Mouse (Mus musculus) thymus, adult 2 months (tissue): Measurements from ENCODE around the gene Btbd35f25.

Experiments used
- CTCF ChIP-seq: fragments of 200-500 bp; IDR thresholded peaks from 2 replicates; pipeline ENCODE4 v1.5.1; 2012; ENCODE audit warnings: mild to moderate bottlenecking, control low read depth, low read length, moderate library complexity, borderline replicate concordance; ENCODE audit not compliant: control insufficient read depth, poor library complexity, insufficient read depth; ENCODE audit errors: extremely low read depth
- POLR2A ChIP-seq: fragments of 200-500 bp; IDR thresholded peaks from 2 replicates; pipeline ENCODE4 v1.6.1; 2012; ENCODE audit warnings: mild to moderate bottlenecking, low read length, control low read depth, moderate library complexity; ENCODE audit not compliant: control insufficient read depth, poor library complexity, insufficient read depth; ENCODE audit errors: extremely low read depth

DNA sequence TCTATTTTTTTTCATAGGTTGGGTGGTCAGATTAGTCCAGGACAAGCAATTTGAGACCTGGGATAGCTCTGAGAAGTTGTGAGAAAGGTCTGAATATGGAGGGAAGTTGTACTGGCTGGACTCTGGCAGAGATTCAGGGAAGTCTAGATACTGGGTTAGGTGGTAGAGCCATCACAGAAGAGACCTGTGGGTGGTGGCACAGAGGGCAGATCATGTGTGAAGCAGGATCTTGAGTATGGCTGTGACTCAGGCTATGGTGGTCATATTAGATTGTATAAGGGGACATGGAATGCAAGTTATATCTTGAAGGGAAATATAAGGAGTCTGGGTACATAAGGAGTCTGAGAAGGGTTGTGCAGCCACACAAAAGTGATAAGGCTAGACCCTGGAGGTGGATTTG, 49.3 kb upstream of the Btbd35f25 start:
- TF ChIP-seq POLR2A, result no peak
- TF ChIP-seq CTCF, result no peak
